Mouse (Mus musculus): Measurements from ENCODE around the gene Rps6kc1. TPM values are rescaled to one million over a fixed set of nuclear protein-coding genes. Genes with fewer than 3 reads are reported as not detected.

Gene Rps6kc1
- polyA plus RNA-seq, 1 experiment from 2014 or later = 8.8 TPM

DNA sequence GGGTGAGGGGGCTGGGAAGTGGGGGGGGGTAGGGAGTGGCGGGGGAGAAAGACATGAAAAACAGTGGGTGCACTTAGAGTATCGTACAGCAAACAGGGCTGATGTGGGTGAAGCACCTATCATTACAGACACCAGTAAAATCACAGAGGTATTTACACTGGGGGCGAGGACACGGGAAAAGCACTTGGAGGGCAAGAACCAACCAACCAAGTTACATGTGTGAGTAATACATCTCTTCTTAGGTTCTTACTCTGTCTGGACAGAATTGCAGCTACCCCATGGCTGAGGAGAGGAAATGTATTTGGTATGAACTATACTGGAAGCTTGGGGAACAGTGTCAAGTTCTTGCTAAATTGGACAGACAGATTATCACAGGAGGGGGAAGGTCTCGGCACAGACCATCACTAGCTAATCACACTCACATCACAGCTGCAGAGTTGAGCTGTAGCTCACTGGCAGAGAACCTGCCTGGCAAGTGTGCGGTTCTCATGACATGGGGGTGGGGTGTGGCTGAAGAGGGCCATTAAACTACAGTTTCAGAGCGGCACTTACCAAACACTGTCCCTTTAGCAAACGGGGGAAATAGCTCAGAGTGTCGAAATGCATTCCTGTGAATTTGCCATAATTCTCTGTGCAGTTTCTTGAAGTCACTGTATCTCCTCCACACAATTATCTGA lies 12.5 kb downstream of the Rps6kc1 start:
- no peaks in the 10 kb centered on the region for H3K9me3 ChIP-seq (replicated peaks)
- H3K4me1 ChIP-seq (replicated peaks) = 0 out of 2 replicates have a peak, but pooled peaks cover 5% of the 10 kb centered on the region
- no peak for ATAC-seq (replicated peaks; ENCODE audit: insufficient number of reproducible peaks, insufficient read depth, low FRiP score, low read depth)
- no peak overlapping the region for H3K4me2 ChIP-seq
- H3K36me3 ChIP-seq = peaks cover 11% of the 10 kb centered on the region; the same call in 1 of the 2 replicates
- no peak overlapping the region for H3K4me3 ChIP-seq
- no peak overlapping the region for H3K9ac ChIP-seq
- no peaks in the 10 kb centered on the region for H3K27me3 ChIP-seq
- WGBS = 58% methylated on average over 9 of the region's 9 CpGs
- peak overlapping the region; percentile 12; the same call in 1 of the 2 replicates for H3K27ac ChIP-seq

GRCm38 (mm10) chr1:190898186-190898585 lies 13.4 kb downstream of the Rps6kc1 start:
- no peak overlapping the region for H3K4me3 ChIP-seq
- ATAC-seq (replicated peaks; ENCODE audit: insufficient number of reproducible peaks, insufficient read depth, low FRiP score, low read depth) = no peak
- H3K4me1 ChIP-seq (replicated peaks) = 0 out of 2 replicates have a peak, but pooled peaks cover 5% of the 10 kb centered on the region
- no peaks in the 10 kb centered on the region for H3K27me3 ChIP-seq
- WGBS = 86% methylated on average over 3 of the region's 3 CpGs
- H3K4me2 ChIP-seq = no peak overlapping the region
- H3K9me3 ChIP-seq (replicated peaks) = no peaks in the 10 kb centered on the region
- H3K36me3 ChIP-seq = peaks cover 3% of the 10 kb centered on the region; the same call in 1 of the 2 replicates
- H3K9ac ChIP-seq = no peak overlapping the region
- no peak overlapping the region for H3K27ac ChIP-seq

DNA sequence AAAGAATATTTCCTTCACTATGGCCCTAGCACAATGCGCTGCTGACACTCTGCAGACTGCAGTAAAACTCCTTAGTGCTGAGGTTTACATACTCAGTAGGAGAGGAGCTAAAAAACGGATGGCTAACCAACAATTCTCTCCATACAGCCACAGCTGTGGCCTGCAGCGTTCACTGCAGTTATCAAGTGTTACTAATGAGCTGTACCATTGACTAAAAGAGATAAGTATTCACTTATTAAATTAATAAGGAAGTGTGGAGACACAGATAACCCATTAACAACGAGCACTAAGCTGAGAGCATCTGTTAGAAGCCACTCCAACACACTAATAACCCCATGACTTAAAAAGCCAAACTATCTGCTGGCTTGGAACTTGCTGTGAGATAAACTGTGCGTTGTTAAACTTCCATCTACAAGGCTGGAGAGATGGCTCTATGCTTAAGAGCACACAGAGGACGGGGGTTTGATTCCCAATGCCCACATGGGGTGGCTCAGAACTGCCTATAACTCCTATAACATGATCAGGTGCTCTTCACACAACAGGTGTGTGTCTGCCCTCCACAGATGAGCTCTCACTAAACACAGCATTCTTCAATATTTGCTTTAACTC lies 17.9 kb downstream of the Rps6kc1 start:
- H3K9me3 ChIP-seq (replicated peaks) = no peaks in the 10 kb centered on the region
- H3K9ac ChIP-seq = no peak overlapping the region
- no peak overlapping the region for H3K4me2 ChIP-seq
- peaks cover 12% of the 10 kb centered on the region for H3K36me3 ChIP-seq
- H3K4me1 ChIP-seq (replicated peaks) = no peaks in the 10 kb centered on the region
- no peaks in the 10 kb centered on the region for H3K27me3 ChIP-seq
- no peak overlapping the region for H3K4me3 ChIP-seq
- ATAC-seq (replicated peaks; ENCODE audit: insufficient number of reproducible peaks, insufficient read depth, low FRiP score, low read depth) = no peak
- WGBS = 63% methylated on average over 6 of the region's 6 CpGs
- H3K27ac ChIP-seq = no peak overlapping the region

DNA sequence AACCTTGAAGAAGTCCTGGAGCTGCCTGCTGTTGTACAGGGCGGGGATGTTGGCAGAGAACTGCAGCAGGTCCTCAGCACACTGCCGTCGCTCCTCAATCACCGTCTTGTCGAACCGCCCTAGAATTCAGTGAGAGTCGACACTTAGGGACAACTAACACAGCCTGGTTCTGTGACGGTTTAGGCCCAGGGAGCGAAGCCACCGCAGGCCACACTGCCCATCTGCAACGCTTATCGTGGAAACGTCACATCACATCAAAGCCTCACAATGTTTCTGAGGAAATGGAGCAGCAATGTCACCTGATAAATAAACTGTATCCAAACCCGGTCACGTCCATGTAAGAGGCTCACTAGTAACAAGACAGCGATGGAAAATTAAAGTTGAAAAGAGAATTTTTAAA lies 22.9 kb downstream of the Rps6kc1 start:
- peaks cover 3% of the 10 kb centered on the region; the same call in 1 of the 2 replicates for H3K4me1 ChIP-seq (replicated peaks)
- no peak overlapping the region for H3K4me3 ChIP-seq
- H3K27ac ChIP-seq = no peak overlapping the region
- WGBS = 81% methylated on average over 16 of the region's 16 CpGs
- peaks cover 21% of the 10 kb centered on the region for H3K36me3 ChIP-seq
- no peak for ATAC-seq (replicated peaks; ENCODE audit: insufficient number of reproducible peaks, insufficient read depth, low FRiP score, low read depth)
- H3K9me3 ChIP-seq (replicated peaks) = no peaks in the 10 kb centered on the region
- no peak overlapping the region for H3K9ac ChIP-seq
- no peak overlapping the region for H3K4me2 ChIP-seq
- no peaks in the 10 kb centered on the region for H3K27me3 ChIP-seq

- no peak for ATAC-seq (replicated peaks; ENCODE audit: insufficient number of reproducible peaks, insufficient read depth, low FRiP score, low read depth)
- no peak overlapping the region for H3K27ac ChIP-seq
- peaks cover 9% of the 10 kb centered on the region; the same call in 1 of the 2 replicates for H3K4me1 ChIP-seq (replicated peaks)
- H3K36me3 ChIP-seq = peaks cover 21% of the 10 kb centered on the region
- 87% methylated on average over 2 of the region's 2 CpGs for WGBS
- H3K4me3 ChIP-seq = no peak overlapping the region
- no peaks in the 10 kb centered on the region for H3K27me3 ChIP-seq
- H3K4me2 ChIP-seq = no peak overlapping the region
- no peaks in the 10 kb centered on the region for H3K9me3 ChIP-seq (replicated peaks)
- no peak overlapping the region for H3K9ac ChIP-seq
These were observed 23.5 kb downstream of the Rps6kc1 start for GRCm38 (mm10) chr1:190888031-190888430.

DNA sequence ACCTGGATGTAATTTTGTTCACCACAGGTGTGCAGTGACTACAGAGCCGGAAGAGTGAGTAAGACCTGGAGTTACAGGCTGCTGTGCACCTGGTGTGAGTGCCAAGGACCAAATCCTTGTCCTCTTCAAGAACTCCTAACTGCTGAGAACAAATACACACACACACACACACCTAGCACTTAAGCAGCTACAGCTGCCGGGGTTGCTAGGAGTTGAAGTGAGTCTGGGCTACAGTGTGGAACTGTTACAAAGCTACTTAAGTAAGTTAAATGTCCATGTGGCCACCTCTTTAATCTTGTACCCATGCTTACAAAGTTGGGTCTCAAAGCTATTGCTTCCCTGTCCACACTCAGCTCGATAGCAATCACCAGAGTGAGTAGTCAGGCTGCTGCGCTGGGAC lies 25.6 kb downstream of the Rps6kc1 start:
- WGBS = 88% methylated on average over 4 of the region's 4 CpGs
- no peaks in the 10 kb centered on the region for H3K9me3 ChIP-seq (replicated peaks)
- peaks cover 9% of the 10 kb centered on the region; the same call in 1 of the 2 replicates for H3K4me1 ChIP-seq (replicated peaks)
- no peaks in the 10 kb centered on the region for H3K27me3 ChIP-seq
- H3K36me3 ChIP-seq = peaks cover 13% of the 10 kb centered on the region
- no peak overlapping the region for H3K9ac ChIP-seq
- no peak overlapping the region for H3K4me2 ChIP-seq
- no peak for ATAC-seq (replicated peaks; ENCODE audit: insufficient number of reproducible peaks, insufficient read depth, low FRiP score, low read depth)
- no peak overlapping the region for H3K4me3 ChIP-seq
- no peak overlapping the region for H3K27ac ChIP-seq

DNA sequence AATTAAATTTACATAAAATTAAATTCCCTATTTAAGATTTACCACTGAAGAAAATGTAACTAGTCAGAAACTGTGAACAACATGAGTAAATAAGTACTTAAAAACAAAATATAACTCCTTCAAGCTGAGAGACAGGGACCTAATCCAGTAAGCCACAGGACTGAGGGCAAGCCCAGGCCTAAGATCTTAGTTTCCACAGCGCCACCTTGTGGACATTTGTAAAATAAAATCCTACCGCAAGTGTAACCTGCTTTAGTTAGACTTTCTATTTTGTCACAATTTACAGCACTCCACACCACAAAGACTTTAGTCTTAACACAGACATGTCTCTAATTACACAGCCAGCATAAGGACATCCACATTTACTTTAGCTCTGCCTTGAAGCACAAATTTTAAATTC lies 30.1 kb downstream of the Rps6kc1 start:
- ATAC-seq (replicated peaks; ENCODE audit: insufficient number of reproducible peaks, insufficient read depth, low FRiP score, low read depth) = no peak
- Histone ChIP-seq H3K9ac (no peak overlapping the region), H3K4me3 (no peak overlapping the region)

DNA sequence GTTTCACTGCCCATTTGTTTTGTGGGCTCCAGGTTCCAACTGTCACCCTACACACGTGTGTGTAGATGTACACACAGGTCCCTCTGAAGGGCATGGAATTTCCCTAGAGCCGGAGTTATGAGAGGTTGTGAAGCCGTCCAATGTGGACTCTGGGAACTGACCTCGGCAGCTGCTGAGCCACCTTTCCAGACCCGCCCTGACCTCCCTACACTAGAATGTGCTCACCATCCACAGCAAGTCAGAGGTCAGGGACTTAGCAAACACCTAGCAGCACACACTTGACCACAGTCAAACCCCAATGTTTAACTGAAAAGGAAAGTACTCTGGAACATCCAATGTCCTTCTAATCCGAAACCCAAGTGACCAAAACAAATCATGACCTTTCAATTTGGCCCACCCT lies 30.9 kb downstream of the Rps6kc1 start:
- H3K9ac ChIP-seq = no peak overlapping the region
- no peak overlapping the region for H3K27ac ChIP-seq
- H3K4me2 ChIP-seq = no peak overlapping the region
- 80% methylated on average over 6 of the region's 6 CpGs for WGBS
- H3K36me3 ChIP-seq = peaks cover 8% of the 10 kb centered on the region; the same call in 1 of the 2 replicates
- no peak for ATAC-seq (replicated peaks; ENCODE audit: insufficient number of reproducible peaks, insufficient read depth, low FRiP score, low read depth)
- no peaks in the 10 kb centered on the region for H3K27me3 ChIP-seq
- no peak overlapping the region for H3K4me3 ChIP-seq
- H3K9me3 ChIP-seq (replicated peaks) = no peaks in the 10 kb centered on the region
- peaks cover 9% of the 10 kb centered on the region; the same call in 1 of the 2 replicates for H3K4me1 ChIP-seq (replicated peaks)

More for the DNA sequence above, 30.1 kb downstream of the Rps6kc1 start:
- no peak overlapping the region for H3K4me2 ChIP-seq
- no peaks in the 10 kb centered on the region for H3K27me3 ChIP-seq
- peaks cover 9% of the 10 kb centered on the region; the same call in 1 of the 2 replicates for H3K4me1 ChIP-seq (replicated peaks)
- peaks cover 8% of the 10 kb centered on the region; the same call in 1 of the 2 replicates for H3K36me3 ChIP-seq
- no peaks in the 10 kb centered on the region for H3K9me3 ChIP-seq (replicated peaks)
- H3K27ac ChIP-seq = no peak overlapping the region
- WGBS = 7% methylated on average over 2 of the region's 2 CpGs

DNA sequence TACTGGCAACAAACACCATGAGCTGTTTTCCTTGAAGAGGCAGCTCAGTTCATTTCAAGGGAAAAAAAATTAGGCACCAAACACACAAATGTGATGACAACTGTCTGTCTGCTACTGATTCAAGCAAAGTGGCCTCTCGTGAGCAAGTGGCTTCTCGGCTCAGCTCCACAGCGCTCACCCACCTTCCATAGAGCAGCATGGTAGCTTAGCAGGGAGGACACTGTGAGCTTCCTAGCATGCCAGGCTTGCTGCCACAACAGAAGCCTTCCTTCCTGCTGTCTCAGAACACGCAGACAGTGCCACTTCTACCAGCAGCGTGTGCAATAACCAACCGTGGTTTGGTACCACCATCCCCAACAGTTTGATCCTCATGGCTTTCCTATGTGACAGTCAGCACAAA lies 35.8 kb downstream of the Rps6kc1 start:
- 69% methylated on average over 6 of the region's 6 CpGs for WGBS
- no peaks in the 10 kb centered on the region for H3K27me3 ChIP-seq
- no peaks in the 10 kb centered on the region for H3K4me1 ChIP-seq (replicated peaks)
- H3K27ac ChIP-seq = no peak overlapping the region
- H3K9ac ChIP-seq = no peak overlapping the region
- no peak overlapping the region for H3K4me3 ChIP-seq
- no peak overlapping the region for H3K4me2 ChIP-seq
- H3K9me3 ChIP-seq (replicated peaks) = no peaks in the 10 kb centered on the region
- H3K36me3 ChIP-seq = no peaks in the 10 kb centered on the region; the same call in 1 of the 2 replicates
- no peak for ATAC-seq (replicated peaks; ENCODE audit: insufficient number of reproducible peaks, insufficient read depth, low FRiP score, low read depth)

- Histone ChIP-seq H3K4me2 (no peak overlapping the region), H3K4me3 (no peak overlapping the region), H3K36me3 (peaks cover 2% of the 10 kb centered on the region; the same call in 1 of the 2 replicates), H3K9ac (no peak overlapping the region), H3K4me1 (replicated peaks) (no peaks in the 10 kb centered on the region), H3K9me3 (replicated peaks) (no peaks in the 10 kb centered on the region), H3K27ac (no peak overlapping the region), H3K27me3 (no peaks in the 10 kb centered on the region)
- no peak for ATAC-seq (replicated peaks; ENCODE audit: insufficient number of reproducible peaks, insufficient read depth, low FRiP score, low read depth)
- 82% methylated on average over 4 of the region's 4 CpGs for WGBS
These were observed 36.5 kb downstream of the Rps6kc1 start for GRCm38 (mm10) chr1:190875089-190875488.

DNA sequence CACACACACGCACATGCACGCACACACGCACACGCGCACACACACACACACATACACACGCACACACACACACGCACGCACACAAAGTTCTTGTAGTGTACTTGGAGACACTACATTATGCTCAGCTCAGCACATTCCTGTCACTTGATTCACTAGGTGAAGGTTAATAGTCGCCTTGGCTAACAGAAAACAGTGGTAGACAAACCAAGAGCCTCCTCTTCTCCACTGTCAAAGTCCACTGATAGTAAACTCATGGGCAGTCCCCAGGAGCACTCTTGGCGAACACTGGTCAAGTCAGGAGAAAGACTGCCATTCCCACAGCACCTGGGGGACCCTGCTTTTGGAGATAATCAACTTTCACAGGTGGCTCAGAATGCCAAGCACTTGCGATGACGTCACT lies 40.5 kb downstream of the Rps6kc1 start:
- Histone ChIP-seq H3K36me3 (peaks cover 9% of the 10 kb centered on the region), H3K9me3 (replicated peaks) (no peaks in the 10 kb centered on the region), H3K27ac (no peak overlapping the region), H3K4me1 (replicated peaks) (no peaks in the 10 kb centered on the region), H3K9ac (no peak overlapping the region), H3K4me2 (no peak overlapping the region), H3K27me3 (no peaks in the 10 kb centered on the region), H3K4me3 (no peak overlapping the region)
- no peak for ATAC-seq (replicated peaks; ENCODE audit: insufficient number of reproducible peaks, insufficient read depth, low FRiP score, low read depth)
- 92% methylated on average over 12 of the region's 12 CpGs for WGBS
